Mouse (Mus musculus): ENCODE results near the gene Gm10181. TPM values are rescaled to one million over a fixed set of nuclear protein-coding genes. Genes with fewer than 3 reads are reported as not detected.
"Not testable (repeated sequence)": the region's sequence is repeated elsewhere in the genome, so short reads cannot be mapped to it uniquely, and the experiment has no call there.

Gene Gm10181
- polyA plus RNA-seq, 1 experiment from 2014 or later, result not detected

GRCm38 (mm10) chr9:25058726-25059125 is 30.5 kb upstream of the Gm10181 start:
- no peak for DNase-seq (ENCODE audit: low spot score)
- Histone ChIP-seq H3K36me3 (replicated peaks; ENCODE audit: control insufficient read depth, insufficient read depth, low read depth, low read length) (no peaks in the 10 kb centered on the region), H3K27ac (replicated peaks; ENCODE audit: low read depth, low read length) (no peak overlapping the region), H3K4me1 (ENCODE audit: control insufficient read depth, insufficient read depth, low read length) (no peaks in the 10 kb centered on the region), H3K9me3 (replicated peaks; ENCODE audit: control insufficient read depth, low read length) (no peaks in the 10 kb centered on the region), H3K27me3 (ENCODE audit: control insufficient read depth, insufficient read depth, low read length) (no peaks in the 10 kb centered on the region), H3K4me3 (ENCODE audit: low read depth, low read length) (no peak overlapping the region), H3K9ac (replicated peaks; ENCODE audit: low read length) (no peak overlapping the region), H3K4me2 (ENCODE audit: low read depth, low read length) (no peak overlapping the region)
- WGBS, result 69% methylated on average over 2 of the region's 3 CpGs
- no peak for ATAC-seq (replicated peaks; ENCODE audit: insufficient number of reproducible peaks, low FRiP score, low TSS enrichment, low read depth)

DNA sequence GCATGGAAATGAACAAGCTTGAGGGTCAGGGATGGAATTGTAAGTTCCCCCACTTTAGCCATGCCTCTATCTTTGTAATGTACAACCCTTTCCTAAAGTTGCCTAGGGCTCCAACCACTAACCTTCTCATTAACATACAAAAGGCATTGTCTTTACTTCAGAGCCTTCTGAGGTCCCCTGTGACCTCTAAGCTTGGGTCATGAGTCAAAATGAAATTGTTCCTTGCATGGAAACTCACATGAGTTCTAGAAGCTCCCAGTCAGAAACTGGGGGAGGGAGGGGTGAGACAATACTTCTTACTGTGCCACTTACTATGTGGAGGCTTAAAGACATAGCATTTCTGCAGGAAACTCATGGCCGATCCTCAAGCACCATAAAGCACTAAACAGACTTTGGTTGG is 16.6 kb upstream of the Gm10181 start:
- H3K27me3 ChIP-seq (ENCODE audit: control insufficient read depth, insufficient read depth, low read length), result no peaks in the 10 kb centered on the region
- H3K9ac ChIP-seq (replicated peaks; ENCODE audit: low read length), result no peak overlapping the region
- no peaks in the 10 kb centered on the region for H3K4me1 ChIP-seq (ENCODE audit: control insufficient read depth, insufficient read depth, low read length)
- WGBS, result 89% methylated on average over 1 of the region's 1 CpGs
- H3K9me3 ChIP-seq (replicated peaks; ENCODE audit: control insufficient read depth, low read length), result no peaks in the 10 kb centered on the region
- H3K4me2 ChIP-seq (ENCODE audit: low read depth, low read length), result no peak overlapping the region
- H3K4me3 ChIP-seq (ENCODE audit: low read depth, low read length), result no peak overlapping the region
- no peak overlapping the region for H3K27ac ChIP-seq (replicated peaks; ENCODE audit: low read depth, low read length)
- ATAC-seq (replicated peaks; ENCODE audit: insufficient number of reproducible peaks, low FRiP score, low TSS enrichment, low read depth) (no peak), DNase-seq (ENCODE audit: low spot score) (no peak)
- H3K36me3 ChIP-seq (replicated peaks; ENCODE audit: control insufficient read depth, insufficient read depth, low read depth, low read length), result no peaks in the 10 kb centered on the region

DNA sequence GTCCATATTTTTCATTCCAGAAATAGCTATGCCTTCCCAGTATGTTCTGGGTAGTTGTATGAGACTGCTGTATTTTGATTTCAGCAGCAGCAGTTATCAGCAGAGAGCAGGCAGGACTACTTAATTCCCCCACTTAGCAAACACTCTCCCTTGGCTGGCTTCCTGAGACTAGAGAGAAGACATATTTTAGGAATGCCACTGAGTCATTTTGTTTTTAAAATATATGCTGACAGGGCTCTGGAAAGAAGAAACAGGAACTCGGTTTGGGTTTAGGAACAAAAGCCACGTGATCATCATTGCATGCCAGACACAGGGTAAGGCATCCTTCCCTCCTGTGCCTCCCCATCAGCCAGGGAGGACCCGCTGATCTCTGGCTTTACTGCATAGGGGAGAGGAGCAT is 13.2 kb upstream of the Gm10181 start:
- H3K36me3 ChIP-seq (replicated peaks; ENCODE audit: control insufficient read depth, insufficient read depth, low read depth, low read length), result no peaks in the 10 kb centered on the region
- H3K27ac ChIP-seq (replicated peaks; ENCODE audit: low read depth, low read length), result no peak overlapping the region
- DNase-seq (ENCODE audit: low spot score), result no peak
- no peak for ATAC-seq (replicated peaks; ENCODE audit: insufficient number of reproducible peaks, low FRiP score, low TSS enrichment, low read depth)
- H3K27me3 ChIP-seq (ENCODE audit: control insufficient read depth, insufficient read depth, low read length), result no peaks in the 10 kb centered on the region
- H3K9me3 ChIP-seq (replicated peaks; ENCODE audit: control insufficient read depth, low read length), result no peaks in the 10 kb centered on the region
- 84% methylated on average over 3 of the region's 3 CpGs for WGBS
- H3K9ac ChIP-seq (replicated peaks; ENCODE audit: low read length), result no peak overlapping the region
- H3K4me3 ChIP-seq (ENCODE audit: low read depth, low read length), result no peak overlapping the region
- no peak overlapping the region for H3K4me2 ChIP-seq (ENCODE audit: low read depth, low read length)
- H3K4me1 ChIP-seq (ENCODE audit: control insufficient read depth, insufficient read depth, low read length), result no peaks in the 10 kb centered on the region

GRCm38 (mm10) chr9:25076505-25076904 is 12.7 kb upstream of the Gm10181 start:
- H3K4me1 ChIP-seq (ENCODE audit: control insufficient read depth, insufficient read depth, low read length), result no peaks in the 10 kb centered on the region
- 86% methylated on average over 1 of the region's 1 CpGs for WGBS
- H3K4me2 ChIP-seq (ENCODE audit: low read depth, low read length), result no peak overlapping the region
- H3K9ac ChIP-seq (replicated peaks; ENCODE audit: low read length), result no peak overlapping the region
- ATAC-seq (replicated peaks; ENCODE audit: insufficient number of reproducible peaks, low FRiP score, low TSS enrichment, low read depth), result no peak
- no peak overlapping the region for H3K4me3 ChIP-seq (ENCODE audit: low read depth, low read length)
- H3K27ac ChIP-seq (replicated peaks; ENCODE audit: low read depth, low read length), result no peak overlapping the region
- H3K9me3 ChIP-seq (replicated peaks; ENCODE audit: control insufficient read depth, low read length), result no peaks in the 10 kb centered on the region
- no peaks in the 10 kb centered on the region for H3K36me3 ChIP-seq (replicated peaks; ENCODE audit: control insufficient read depth, insufficient read depth, low read depth, low read length)
- H3K27me3 ChIP-seq (ENCODE audit: control insufficient read depth, insufficient read depth, low read length), result no peaks in the 10 kb centered on the region
- no peak for DNase-seq (ENCODE audit: low spot score)

GRCm38 (mm10) chr9:25090853-25091252 is 1.6 kb downstream of the Gm10181 start:
- WGBS, result 50% methylated on average over 1 of the region's 1 CpGs
- ATAC-seq (replicated peaks; ENCODE audit: insufficient number of reproducible peaks, low FRiP score, low TSS enrichment, low read depth), result no peak
- no peak overlapping the region for H3K9ac ChIP-seq (replicated peaks; ENCODE audit: low read length)
- H3K4me3 ChIP-seq (ENCODE audit: low read depth, low read length), result no peak overlapping the region
- H3K4me1 ChIP-seq (ENCODE audit: control insufficient read depth, insufficient read depth, low read length), result no peaks in the 10 kb centered on the region
- no peaks in the 10 kb centered on the region for H3K9me3 ChIP-seq (replicated peaks; ENCODE audit: control insufficient read depth, low read length)
- no peak for DNase-seq (ENCODE audit: low spot score)
- no peak overlapping the region for H3K27ac ChIP-seq (replicated peaks; ENCODE audit: low read depth, low read length)
- H3K27me3 ChIP-seq (ENCODE audit: control insufficient read depth, insufficient read depth, low read length), result no peaks in the 10 kb centered on the region
- H3K4me2 ChIP-seq (ENCODE audit: low read depth, low read length), result no peak overlapping the region
- H3K36me3 ChIP-seq (replicated peaks; ENCODE audit: control insufficient read depth, insufficient read depth, low read depth, low read length), result no peaks in the 10 kb centered on the region

DNA sequence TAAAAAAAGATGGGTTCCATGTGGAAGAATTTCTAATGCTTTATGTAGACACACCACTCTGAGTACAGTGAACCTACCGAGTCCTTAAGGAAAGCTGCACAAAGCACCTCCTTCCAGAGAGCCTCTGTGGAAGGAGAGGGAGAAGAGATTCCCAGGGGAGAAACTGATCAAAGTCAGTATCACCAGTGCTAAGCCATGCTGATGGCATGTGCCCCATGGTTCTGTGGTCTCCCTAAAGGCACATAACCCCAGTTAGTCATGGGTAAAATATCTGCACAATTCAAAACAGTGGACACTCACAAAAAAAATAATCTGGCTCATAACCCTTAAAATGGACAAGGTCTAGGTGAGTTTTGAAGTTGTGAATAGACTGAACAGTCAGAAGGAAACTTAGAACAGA is 13.7 kb downstream of the Gm10181 start:
- Histone ChIP-seq H3K4me3 (ENCODE audit: low read depth, low read length) (no peak overlapping the region), H3K9me3 (replicated peaks; ENCODE audit: control insufficient read depth, low read length) (no peaks in the 10 kb centered on the region), H3K4me2 (ENCODE audit: low read depth, low read length) (no peak overlapping the region), H3K4me1 (ENCODE audit: control insufficient read depth, insufficient read depth, low read length) (no peaks in the 10 kb centered on the region), H3K9ac (replicated peaks; ENCODE audit: low read length) (no peak overlapping the region), H3K36me3 (replicated peaks; ENCODE audit: control insufficient read depth, insufficient read depth, low read depth, low read length) (no peaks in the 10 kb centered on the region; the same call in 1 of the 2 replicates), H3K27ac (replicated peaks; ENCODE audit: low read depth, low read length) (no peak overlapping the region), H3K27me3 (ENCODE audit: control insufficient read depth, insufficient read depth, low read length) (no peaks in the 10 kb centered on the region)
- DNase-seq (ENCODE audit: low spot score), result no peak
- 84% methylated on average over 1 of the region's 1 CpGs for WGBS
- no peak for ATAC-seq (replicated peaks; ENCODE audit: insufficient number of reproducible peaks, low FRiP score, low TSS enrichment, low read depth)

GRCm38 (mm10) chr9:25104638-25105037 is 15.4 kb downstream of the Gm10181 start:
- Histone ChIP-seq H3K4me1 (ENCODE audit: control insufficient read depth, insufficient read depth, low read length) (no peaks in the 10 kb centered on the region), H3K9me3 (replicated peaks; ENCODE audit: control insufficient read depth, low read length) (no peaks in the 10 kb centered on the region), H3K36me3 (replicated peaks; ENCODE audit: control insufficient read depth, insufficient read depth, low read depth, low read length) (no peaks in the 10 kb centered on the region; the same call in 1 of the 2 replicates), H3K27ac (replicated peaks; ENCODE audit: low read depth, low read length) (no peak overlapping the region), H3K27me3 (ENCODE audit: control insufficient read depth, insufficient read depth, low read length) (no peaks in the 10 kb centered on the region), H3K9ac (replicated peaks; ENCODE audit: low read length) (no peak overlapping the region), H3K4me3 (ENCODE audit: low read depth, low read length) (no peak overlapping the region), H3K4me2 (ENCODE audit: low read depth, low read length) (no peak overlapping the region)
- ATAC-seq (replicated peaks; ENCODE audit: insufficient number of reproducible peaks, low FRiP score, low TSS enrichment, low read depth) (no peak), DNase-seq (ENCODE audit: low spot score) (peak; percentile 56)

GRCm38 (mm10) chr9:25123590-25123989 is 34.4 kb downstream of the Gm10181 start:
- H3K4me1 ChIP-seq (ENCODE audit: control insufficient read depth, insufficient read depth, low read length); ATAC-seq (replicated peaks; ENCODE audit: insufficient number of reproducible peaks, low FRiP score, low TSS enrichment, low read depth); H3K4me2 ChIP-seq (ENCODE audit: low read depth, low read length); H3K27me3 ChIP-seq (ENCODE audit: control insufficient read depth, insufficient read depth, low read length); DNase-seq (ENCODE audit: low spot score); H3K9ac ChIP-seq (replicated peaks; ENCODE audit: low read length); H3K9me3 ChIP-seq (replicated peaks; ENCODE audit: control insufficient read depth, low read length); H3K36me3 ChIP-seq (replicated peaks; ENCODE audit: control insufficient read depth, insufficient read depth, low read depth, low read length); H3K4me3 ChIP-seq (ENCODE audit: low read depth, low read length); H3K27ac ChIP-seq (replicated peaks; ENCODE audit: low read depth, low read length): not testable (repeated sequence)
- WGBS, result 97% methylated on average over 1 of the region's 1 CpGs
